Mouse (Mus musculus) ES-E14 (cell line): ENCODE data around the gene Pakap.

Experiments
- CHD2 ChIP-seq: IDR thresholded peaks from 2 replicates; pipeline ENCODE4 v1.6.1; 2014; ENCODE audit warnings: mild to moderate bottlenecking, low read depth, low read length, inconsistent platforms
- HCFC1 ChIP-seq: IDR thresholded peaks from 2 replicates; pipeline ENCODE4 v1.6.1; 2012; ENCODE audit warnings: low read length, inconsistent platforms, borderline replicate concordance; ENCODE audit not compliant: insufficient read depth

DNA sequence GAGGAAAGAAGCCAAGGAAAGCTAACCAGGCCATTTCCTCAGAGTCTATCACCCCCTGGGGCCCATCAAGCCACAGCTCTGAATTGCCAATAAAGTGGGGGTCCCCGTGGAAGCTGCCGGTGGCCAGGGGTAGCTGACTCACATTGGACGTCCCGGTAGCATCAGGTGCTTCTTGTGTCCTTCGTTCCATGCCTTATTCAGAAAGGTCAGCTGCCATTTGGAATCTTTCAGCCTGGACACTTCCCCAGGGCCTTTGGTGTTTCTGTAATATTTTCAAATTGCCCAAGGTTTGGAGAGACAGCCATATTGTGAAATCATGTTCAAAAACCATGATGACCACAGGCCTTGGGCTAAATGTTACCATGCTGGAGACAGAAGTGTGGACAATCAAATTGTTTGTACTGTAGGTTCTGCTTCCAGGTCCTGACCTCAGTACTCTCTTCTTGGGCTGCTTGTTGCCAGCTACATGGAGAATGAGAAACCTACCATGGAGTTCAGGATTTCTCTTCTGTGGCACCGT is 17.4 kb downstream of the Pakap start:
- no peak for TF ChIP-seq CHD2
- no peak for TF ChIP-seq HCFC1
